Mouse (Mus musculus): ENCODE measurements around the gene Cdh4.

Cdh4 gene

GRCm38 (mm10) chr2:179661998-179662714 lies 219.9 kb downstream of the Cdh4 start:
- DNase-seq (ENCODE audit: extremely low read depth, low read depth, low spot score), result no peak

GRCm38 (mm10) chr2:179662739-179663138 lies 220.5 kb downstream of the Cdh4 start:
- DNase-seq (ENCODE audit: extremely low read depth, low read depth, low spot score), result no peak

- no peak for DNase-seq (ENCODE audit: extremely low read depth, low read depth, low spot score)
Observed at GRCm38 (mm10) chr2:179663652-179664051, 221.4 kb downstream of the Cdh4 start.

GRCm38 (mm10) chr2:179664171-179664608 lies 222.0 kb downstream of the Cdh4 start:
- DNase-seq (ENCODE audit: extremely low read depth, low read depth, low spot score), result no peak

GRCm38 (mm10) chr2:179670689-179671088 lies 228.5 kb downstream of the Cdh4 start:
- no peak for DNase-seq (ENCODE audit: extremely low read depth, low read depth, low spot score)

GRCm38 (mm10) chr2:179679866-179680265 lies 237.6 kb downstream of the Cdh4 start:
- no peak for DNase-seq (ENCODE audit: extremely low read depth, low read depth, low spot score)

GRCm38 (mm10) chr2:179681386-179681785 lies 239.2 kb downstream of the Cdh4 start:
- DNase-seq (ENCODE audit: extremely low read depth, low read depth, low spot score), result no peak

- no peak for DNase-seq (ENCODE audit: extremely low read depth, low read depth, low spot score)
Observed at GRCm38 (mm10) chr2:179687243-179687681, 245.0 kb downstream of the Cdh4 start.

GRCm38 (mm10) chr2:179688976-179689375 lies 246.7 kb downstream of the Cdh4 start:
- no peak for DNase-seq (ENCODE audit: extremely low read depth, low read depth, low spot score)

- no peak for DNase-seq (ENCODE audit: extremely low read depth, low read depth, low spot score)
Observed at GRCm38 (mm10) chr2:179689761-179690160, 247.5 kb downstream of the Cdh4 start.

- DNase-seq (ENCODE audit: extremely low read depth, low read depth, low spot score), result no peak
Observed at GRCm38 (mm10) chr2:179690571-179690970, 248.3 kb downstream of the Cdh4 start.

GRCm38 (mm10) chr2:179694936-179695335 lies 252.7 kb downstream of the Cdh4 start:
- no peak for DNase-seq (ENCODE audit: extremely low read depth, low read depth, low spot score)

- no peak for DNase-seq (ENCODE audit: extremely low read depth, low read depth, low spot score)
Observed at GRCm38 (mm10) chr2:179697601-179698000, 255.4 kb downstream of the Cdh4 start.

GRCm38 (mm10) chr2:179698196-179698985 lies 256.2 kb downstream of the Cdh4 start:
- DNase-seq (ENCODE audit: extremely low read depth, low read depth, low spot score), result no peak

- DNase-seq (ENCODE audit: extremely low read depth, low read depth, low spot score), result no peak
Observed at GRCm38 (mm10) chr2:179705043-179705442, 262.8 kb downstream of the Cdh4 start.

- DNase-seq (ENCODE audit: extremely low read depth, low read depth, low spot score), result no peak
Observed at GRCm38 (mm10) chr2:179705461-179705860, 263.2 kb downstream of the Cdh4 start.

- DNase-seq (ENCODE audit: extremely low read depth, low read depth, low spot score), result no peak
Observed at GRCm38 (mm10) chr2:179706616-179707015, 264.4 kb downstream of the Cdh4 start.

GRCm38 (mm10) chr2:179709111-179709510 lies 266.9 kb downstream of the Cdh4 start:
- DNase-seq (ENCODE audit: extremely low read depth, low read depth, low spot score), result no peak

- no peak for DNase-seq (ENCODE audit: extremely low read depth, low read depth, low spot score)
Observed at GRCm38 (mm10) chr2:179712690-179713089, 270.5 kb downstream of the Cdh4 start.

GRCm38 (mm10) chr2:179713326-179713725 lies 271.1 kb downstream of the Cdh4 start:
- DNase-seq (ENCODE audit: extremely low read depth, low read depth, low spot score), result no peak

- no peak for DNase-seq (ENCODE audit: extremely low read depth, low read depth, low spot score)
Observed at GRCm38 (mm10) chr2:179714145-179714544, 271.9 kb downstream of the Cdh4 start.

GRCm38 (mm10) chr2:179715375-179715774 lies 273.1 kb downstream of the Cdh4 start:
- no peak for DNase-seq (ENCODE audit: extremely low read depth, low read depth, low spot score)
